18 mouse cellular contexts compared by ENCODE assay signal in genomic region chr12:3430985-3431384, GRCm38 (mm10). TPM values are rescaled to one million over a fixed set of nuclear protein-coding genes. Genes with fewer than 3 reads are reported as not detected.
A peak's percentile ranks its signal among the peaks of the same experiment; 100 is the strongest.
DNase-seq lines count a peak whose midpoint lies in the region; ATAC-seq and TF ChIP-seq lines count a peak whose summit lies in the region.
"Had no signal": no experiment of that assay in that cellular context is flagged by ENCODE, and none has a peak within 500 bp of the region (broad histone marks: within the 10 kb centered on the region; RNA-seq: fewer than 3 reads in every experiment).

No protein-coding gene starts in this region.

- H3K4me2 ChIP-seq in lung, embryonic 14.5 days, result no peak overlapping the region
- no peak overlapping the region for H3K4me2 ChIP-seq in lung, postnatal 0 days (replicated peaks; ENCODE audit: low read depth, low read length)
- H3K4me2 ChIP-seq in forebrain, embryonic 13.5 days, result no peak overlapping the region
- H3K4me2 ChIP-seq: forebrain, embryonic 15.5 days; hindbrain, embryonic 12.5 days; midbrain, embryonic 12.5 days had no signal

- peaks cover 2% of the 10 kb centered on the region; the same call in 1 of the 2 replicates for H3K4me1 ChIP-seq in heart, adult 2 months (ENCODE audit: control insufficient read depth, insufficient read depth, low read length)
- no peaks in the 10 kb centered on the region for H3K4me1 ChIP-seq in lung, embryonic 14.5 days (ENCODE audit: insufficient read depth)
- no peaks in the 10 kb centered on the region for H3K4me1 ChIP-seq in lung, postnatal 0 days (ENCODE audit: insufficient read depth, low read depth, low read length)
- H3K4me1 ChIP-seq in forebrain, embryonic 13.5 days, result no peaks in the 10 kb centered on the region

- intact Hi-C loops in heart, adult 2 months (cut with DNase I), result no loop called here

- TF ChIP-seq POLR2A in heart, adult 2 months (IDR thresholded peaks at IDR 0.05; ENCODE audit: insufficient read depth, low read depth, low read length), result no peak

- no peaks in the 10 kb centered on the region for H3K9me3 ChIP-seq in lung, embryonic 14.5 days (ENCODE audit: low read depth, low read length)
- H3K9me3 ChIP-seq in lung, postnatal 0 days (ENCODE audit: low read length), result no peaks in the 10 kb centered on the region
- no peaks in the 10 kb centered on the region for H3K9me3 ChIP-seq in forebrain, embryonic 13.5 days (replicated peaks)
- H3K9me3 ChIP-seq: embryonic facial prominence, embryonic 10.5 days; forebrain, embryonic 15.5 days; hindbrain, embryonic 12.5 days; liver, embryonic 13.5 days; midbrain, embryonic 12.5 days had no signal

- H3K4me3 ChIP-seq in heart, adult 2 months, result no peak overlapping the region
- no peak overlapping the region for H3K4me3 ChIP-seq in lung, embryonic 14.5 days (ENCODE audit: low read depth, low read length)
- no peak overlapping the region for H3K4me3 ChIP-seq in lung, postnatal 0 days (ENCODE audit: low read depth, low read length)
- H3K4me3 ChIP-seq in forebrain, embryonic 13.5 days, result no peak overlapping the region
- H3K4me3 ChIP-seq: embryonic facial prominence, embryonic 10.5 days; forebrain, embryonic 15.5 days; hindbrain, embryonic 12.5 days; liver, embryonic 13.5 days; midbrain, embryonic 12.5 days had no signal

- TF ChIP-seq CTCF in heart, adult 2 months (IDR thresholded peaks at IDR 0.05), result peak; percentile 30
- 0 out of 2 replicates have a peak, but pooled peaks have one; percentile 5 for TF ChIP-seq CTCF in lung, embryonic 14.5 days (IDR thresholded peaks at IDR 0.05; ENCODE audit: low read depth)
- TF ChIP-seq CTCF in lung, postnatal 0 days (IDR thresholded peaks at IDR 0.05), result no peak

- no peak for ATAC-seq in lung, embryonic 14.5 days (ENCODE audit: insufficient read depth)
- no peak for ATAC-seq in lung, postnatal 0 days
- ATAC-seq in forebrain, embryonic 13.5 days, result no peak
- ATAC-seq: forebrain, embryonic 15.5 days had no signal

- H3K36me3 ChIP-seq in heart, adult 2 months (ENCODE audit: control insufficient read depth, insufficient read depth, low read length), result no peaks in the 10 kb centered on the region
- H3K36me3 ChIP-seq in lung, embryonic 14.5 days (ENCODE audit: insufficient read depth), result peaks cover 9% of the 10 kb centered on the region; the same call in 1 of the 2 replicates
- no peaks in the 10 kb centered on the region for H3K36me3 ChIP-seq in lung, postnatal 0 days (ENCODE audit: insufficient read depth, low read length)
- peaks cover 6% of the 10 kb centered on the region for H3K36me3 ChIP-seq in forebrain, embryonic 13.5 days (ENCODE audit: poor library complexity, severe bottlenecking)
- H3K36me3 ChIP-seq: forebrain, embryonic 15.5 days; hindbrain, embryonic 12.5 days had no signal

- H3K79me2 ChIP-seq in heart, adult 2 months (replicated peaks; ENCODE audit: control insufficient read depth, insufficient read depth, low read length), result peaks cover 5% of the 10 kb centered on the region

- DNase-seq in heart, adult 2 months, result no peak
- no peak for DNase-seq in heart, postnatal 4 days
- no peak for DNase-seq in lung, embryonic 14.5 days
- no peak for DNase-seq in lung, postnatal 0 days (ENCODE audit: low spot score)
- peak; percentile 19 for DNase-seq in T-cell, adult 2 months (ENCODE audit: low spot score)
- no peak for DNase-seq in adipocyte (ENCODE audit: low spot score)
- DNase-seq: adrenal gland, adult 8-10 months; cerebellum, adult 8-10 months; gastrocnemius, postnatal 36 days; layer of hippocampus, postnatal 36 days; liver, embryonic 13.5 days; lung, postnatal 10 days; thymus, postnatal 36 days had no signal

- no peak overlapping the region for H3K9ac ChIP-seq in heart, adult 2 months (ENCODE audit: low read depth, low read length)
- H3K9ac ChIP-seq in lung, embryonic 14.5 days, result no peak overlapping the region
- H3K9ac ChIP-seq in lung, postnatal 0 days (replicated peaks; ENCODE audit: low read depth), result no peak overlapping the region
- H3K9ac ChIP-seq in forebrain, embryonic 13.5 days, result no peak overlapping the region
- H3K9ac ChIP-seq: forebrain, embryonic 15.5 days; hindbrain, embryonic 12.5 days; liver, embryonic 13.5 days; midbrain, embryonic 12.5 days had no signal

- H3K27ac ChIP-seq in heart, adult 2 months, result no peak overlapping the region
- no peak overlapping the region for H3K27ac ChIP-seq in lung, embryonic 14.5 days (ENCODE audit: low read depth)
- no peak overlapping the region for H3K27ac ChIP-seq in lung, postnatal 0 days (ENCODE audit: low read length)
- no peak overlapping the region for H3K27ac ChIP-seq in forebrain, embryonic 13.5 days
- H3K27ac ChIP-seq: embryonic facial prominence, embryonic 10.5 days; forebrain, embryonic 15.5 days; hindbrain, embryonic 12.5 days; liver, embryonic 13.5 days; midbrain, embryonic 12.5 days had no signal

- no peaks in the 10 kb centered on the region for H3K27me3 ChIP-seq in heart, adult 2 months (ENCODE audit: control insufficient read depth, insufficient read depth, low read length)
- H3K27me3 ChIP-seq in lung, embryonic 14.5 days (ENCODE audit: insufficient read depth, low read length), result no peaks in the 10 kb centered on the region
- H3K27me3 ChIP-seq in lung, postnatal 0 days (replicated peaks; ENCODE audit: insufficient read depth, low read length), result no peaks in the 10 kb centered on the region
- no peaks in the 10 kb centered on the region for H3K27me3 ChIP-seq in forebrain, embryonic 13.5 days
- H3K27me3 ChIP-seq: forebrain, embryonic 15.5 days; hindbrain, embryonic 12.5 days; liver, embryonic 13.5 days; midbrain, embryonic 12.5 days had no signal

- no peak for TF ChIP-seq EP300 in heart, adult 2 months (IDR thresholded peaks at IDR 0.05; ENCODE audit: insufficient read depth, low read depth, low read length)
- no peak for TF ChIP-seq EP300 in lung, postnatal 0 days (IDR thresholded peaks at IDR 0.05)

RNA-seq across cellular contexts. Expression of gene Asxl2, which starts 4.3 kb away (rescaled TPM):
- total RNA-seq in heart, adult 2 months (2021), result 10 to 100 TPM; 18.8 to 21.9 TPM
- polyA plus RNA-seq in heart, adult 2 months (2012; rRNA removed), result 4.0 and 7.8 TPM in 2 replicates
- total RNA-seq in heart, postnatal 4 days (2021), result 10 to 100 TPM; 33.9 to 39.0 TPM
- 18.7 and 21.0 TPM in 2 replicates for polyA plus RNA-seq in lung, embryonic 14.5 days (2014; fragmentation: Nextera tagmentation; extraction: Ambion mirVana)
- 8.5 and 9.4 TPM in 2 replicates for polyA plus RNA-seq in lung, postnatal 0 days (2015; fragmentation: Nextera tagmentation; extraction: Ambion mirVana)
- polyA plus RNA-seq in forebrain, embryonic 13.5 days (2015; fragmentation: Nextera tagmentation; extraction: Ambion mirVana), result 17.0 and 18.1 TPM in 2 replicates
